Mouse (Mus musculus) bone marrow macrophage, adult 2 months (primary cell): Measurements from ENCODE around the gene Rreb1.

Experiments used
- CTCF ChIP-seq: IDR thresholded peaks from 2 replicates; pipeline ENCODE4 v1.5.1; 2012; ENCODE audit warnings: low read depth, mild to moderate bottlenecking, low read length, moderate library complexity
- POLR2A ChIP-seq: IDR thresholded peaks from 2 replicates; pipeline ENCODE4 v1.6.1; 2012; ENCODE audit warnings: mild to moderate bottlenecking, low read depth, low read length, borderline replicate concordance

GRCm38 (mm10) chr13:37942887-37943331, 164.7 kb downstream of the Rreb1 start:
- TF ChIP-seq CTCF (no peak), POLR2A (no peak)
